Mouse (Mus musculus) cerebellum, adult (tissue): ENCODE measurements around the gene Rem1.
A peak's percentile ranks its signal among the peaks of the same experiment; 100 is the strongest.
"Not testable (repeated sequence)": the region's sequence is repeated elsewhere in the genome, so short reads cannot be mapped to it uniquely, and the experiment has no call there.

Experiments used
- ATAC-seq: cut with Nextera tagmentation; 2 replicates; pipeline ENCODE4 v1.9.2; 2017; ENCODE audit warnings: mild to moderate bottlenecking, moderate library complexity, mixed read lengths; ENCODE audit not compliant: insufficient number of reproducible peaks, low FRiP score, low TSS enrichment

Gene Rem1

GRCm38 (mm10) chr2:152625256-152625655, 1.5 kb upstream of the Rem1 start:
- no peak for ATAC-seq

GRCm38 (mm10) chr2:152628066-152628465, 1.3 kb downstream of the Rem1 start:
- ATAC-seq = no peak

GRCm38 (mm10) chr2:152629239-152629638, 2.5 kb downstream of the Rem1 start:
- no peak for ATAC-seq

DNA sequence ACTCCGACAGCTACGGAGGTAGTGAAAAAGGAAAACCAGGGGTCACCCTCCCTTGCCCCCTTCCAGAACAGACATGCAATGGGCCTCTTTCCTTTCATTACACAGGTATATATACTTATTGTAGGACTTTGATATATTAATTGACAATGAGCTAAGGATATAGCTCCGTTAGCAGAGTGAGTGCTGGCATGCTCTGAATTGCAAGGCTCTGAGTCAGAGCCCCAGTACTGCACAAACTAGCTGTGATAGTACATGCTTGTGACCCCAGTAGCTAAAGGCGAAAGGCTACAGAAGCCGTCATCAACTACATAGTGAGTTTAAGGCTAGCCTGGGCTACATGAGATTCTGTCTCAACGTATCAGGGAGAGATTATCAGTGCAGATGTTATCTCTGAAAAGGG, 3.2 kb downstream of the Rem1 start:
- ATAC-seq = no peak

DNA sequence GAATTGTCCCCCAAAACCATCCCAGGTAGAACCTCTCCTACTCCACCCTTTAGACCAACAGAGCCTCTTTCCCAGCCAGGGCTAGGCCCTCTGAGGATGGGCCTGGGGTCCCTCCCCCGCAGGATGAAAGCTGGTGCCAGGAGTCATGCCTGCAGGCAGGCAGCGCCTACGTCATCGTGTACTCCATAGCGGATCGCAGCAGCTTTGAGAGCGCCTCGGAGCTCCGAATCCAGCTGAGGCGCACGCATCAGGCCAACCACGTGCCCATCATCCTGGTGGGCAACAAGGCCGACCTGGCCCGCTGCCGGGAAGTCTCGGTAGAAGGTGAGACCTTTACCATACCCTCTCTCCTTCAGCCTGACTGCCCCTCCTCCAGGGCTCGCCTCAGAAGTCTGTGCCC, 6.6 kb downstream of the Rem1 start:
- no peak for ATAC-seq

- no peak for ATAC-seq
Observed at GRCm38 (mm10) chr2:152634311-152634710, 7.6 kb downstream of the Rem1 start.

- ATAC-seq = no peak
Observed at GRCm38 (mm10) chr2:152636246-152637005, 9.7 kb downstream of the Rem1 start.

GRCm38 (mm10) chr2:152637006-152637322, 10.2 kb downstream of the Rem1 start:
- ATAC-seq = no peak

DNA sequence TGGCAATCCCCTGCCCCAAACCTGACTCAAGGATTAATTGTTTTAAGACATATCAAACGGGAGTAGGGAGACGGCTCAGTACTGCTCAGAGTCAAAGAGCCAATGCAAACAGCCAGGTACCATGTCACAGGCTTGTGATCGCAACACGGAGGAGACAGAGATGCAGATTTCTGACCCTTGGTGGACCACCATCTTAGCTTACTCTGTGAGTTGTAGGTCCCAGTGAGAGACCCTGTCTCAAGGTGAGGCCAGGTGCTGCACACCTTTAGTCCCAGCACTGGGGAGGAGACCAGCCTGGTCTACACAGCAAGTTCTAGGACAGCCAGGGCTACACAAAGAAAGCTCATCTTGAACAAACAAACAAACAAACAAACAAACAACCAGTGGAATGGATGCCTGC, 10.6 kb downstream of the Rem1 start:
- no peak for ATAC-seq

DNA sequence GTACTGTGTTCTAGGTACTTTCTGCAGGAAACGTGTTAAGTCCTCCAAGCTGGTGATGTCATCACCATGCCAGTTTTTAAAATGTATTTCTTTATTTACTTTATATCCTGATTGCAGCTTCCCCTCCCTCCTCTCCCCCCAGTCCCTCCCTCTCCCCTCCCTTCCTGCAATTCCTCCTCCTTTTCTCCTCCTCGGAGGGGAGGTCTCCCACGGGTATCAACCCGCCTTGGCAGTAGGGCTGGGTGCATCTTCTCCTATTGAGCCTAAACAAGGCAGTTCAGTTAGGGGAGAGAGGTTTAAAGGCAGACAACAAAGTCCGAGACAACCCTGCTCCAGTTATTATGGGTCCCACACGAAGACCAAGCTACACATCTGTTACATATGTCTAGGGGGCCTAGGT, 12.1 kb downstream of the Rem1 start:
- ATAC-seq = no peak

- no peak for ATAC-seq
Observed at GRCm38 (mm10) chr2:152639406-152640113, 12.8 kb downstream of the Rem1 start.

GRCm38 (mm10) chr2:152652901-152653620, 26.3 kb downstream of the Rem1 start:
- ATAC-seq = no peak

DNA sequence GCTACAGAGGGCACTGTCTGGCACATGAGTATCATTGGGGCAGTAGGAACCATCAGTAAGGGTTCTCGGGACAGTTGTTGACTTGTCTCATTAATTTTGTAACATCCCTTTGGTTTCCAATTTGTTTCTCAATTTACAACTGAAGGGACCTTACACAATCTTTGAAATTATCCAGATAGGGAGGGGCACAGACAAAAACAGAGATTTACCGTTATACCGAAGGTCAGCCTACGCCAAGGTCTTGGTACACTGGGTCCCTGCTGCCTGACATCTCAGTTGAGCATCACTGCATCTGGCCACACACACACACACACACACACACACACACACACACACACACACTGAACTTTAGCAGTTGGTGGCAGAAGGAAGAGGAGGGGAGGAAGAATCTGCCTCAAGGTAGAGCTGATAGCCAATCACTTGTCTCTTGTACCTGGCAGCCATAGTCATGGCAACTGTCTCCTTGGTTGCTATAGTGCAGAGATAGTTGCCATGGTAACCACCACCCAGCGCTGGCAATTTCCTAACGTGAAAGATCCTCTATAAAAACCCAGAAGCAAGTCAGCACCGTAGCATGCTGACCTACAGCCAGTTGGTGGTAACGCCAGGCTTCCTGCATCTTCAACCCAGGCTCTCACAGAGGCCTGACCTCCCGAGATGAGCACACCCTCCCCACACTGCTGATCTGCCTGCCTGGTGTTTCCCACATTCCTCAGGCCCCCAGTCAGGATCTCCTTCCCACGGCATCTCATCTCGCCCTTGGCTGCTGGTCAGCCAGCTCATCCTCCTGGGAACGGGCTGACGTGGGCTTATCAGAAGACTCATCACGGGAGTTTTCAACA, 27.3 kb downstream of the Rem1 start:
- no peak for ATAC-seq

DNA sequence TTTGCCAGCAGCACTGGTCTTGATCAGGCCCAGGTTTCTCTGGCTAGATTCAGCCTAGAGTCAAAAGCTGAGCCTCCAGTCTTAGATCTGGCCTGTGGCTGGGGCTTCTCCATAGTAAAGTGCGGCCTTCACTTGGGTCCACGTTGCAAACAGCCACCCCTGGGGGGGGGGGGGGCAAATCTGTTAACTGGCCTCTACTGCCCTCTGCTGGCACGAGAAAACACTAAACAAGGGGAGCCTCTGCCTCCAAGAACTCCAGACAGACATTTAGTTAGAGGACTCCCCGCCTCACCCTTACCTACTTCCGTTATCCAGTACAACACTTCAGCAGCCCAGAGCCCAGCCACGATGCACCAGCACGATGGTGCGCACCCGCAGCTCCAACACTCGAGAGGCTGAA, 30.6 kb downstream of the Rem1 start:
- ATAC-seq = no peak

DNA sequence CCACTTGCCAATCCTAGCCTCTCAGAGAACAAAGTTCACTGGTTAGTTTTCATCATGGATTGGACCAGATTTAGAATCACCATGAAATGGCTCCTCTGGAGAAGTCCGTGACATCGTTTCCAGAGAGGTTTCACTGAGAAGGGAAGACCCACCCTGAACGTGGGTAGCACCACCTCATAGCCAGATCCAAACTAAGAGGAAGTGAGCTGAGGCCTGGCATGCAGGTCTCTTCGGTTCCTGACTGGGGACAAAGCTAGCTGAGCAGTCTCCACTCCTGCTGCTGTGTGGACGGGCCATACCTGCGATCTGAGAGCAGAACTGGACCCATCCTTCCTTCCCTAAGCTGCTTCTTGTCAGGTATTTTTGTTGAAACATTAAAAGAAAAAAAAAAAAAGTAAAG, 34.4 kb downstream of the Rem1 start:
- ATAC-seq = no peak

- not testable (repeated sequence) for ATAC-seq
Observed at GRCm38 (mm10) chr2:152666191-152666590, 39.4 kb downstream of the Rem1 start.

- ATAC-seq = peak; percentile 79
Observed at GRCm38 (mm10) chr2:152669256-152669638, 42.5 kb downstream of the Rem1 start, which contains the start of gene H13. H13 (plus strand) TSS chr2:152669461.

DNA sequence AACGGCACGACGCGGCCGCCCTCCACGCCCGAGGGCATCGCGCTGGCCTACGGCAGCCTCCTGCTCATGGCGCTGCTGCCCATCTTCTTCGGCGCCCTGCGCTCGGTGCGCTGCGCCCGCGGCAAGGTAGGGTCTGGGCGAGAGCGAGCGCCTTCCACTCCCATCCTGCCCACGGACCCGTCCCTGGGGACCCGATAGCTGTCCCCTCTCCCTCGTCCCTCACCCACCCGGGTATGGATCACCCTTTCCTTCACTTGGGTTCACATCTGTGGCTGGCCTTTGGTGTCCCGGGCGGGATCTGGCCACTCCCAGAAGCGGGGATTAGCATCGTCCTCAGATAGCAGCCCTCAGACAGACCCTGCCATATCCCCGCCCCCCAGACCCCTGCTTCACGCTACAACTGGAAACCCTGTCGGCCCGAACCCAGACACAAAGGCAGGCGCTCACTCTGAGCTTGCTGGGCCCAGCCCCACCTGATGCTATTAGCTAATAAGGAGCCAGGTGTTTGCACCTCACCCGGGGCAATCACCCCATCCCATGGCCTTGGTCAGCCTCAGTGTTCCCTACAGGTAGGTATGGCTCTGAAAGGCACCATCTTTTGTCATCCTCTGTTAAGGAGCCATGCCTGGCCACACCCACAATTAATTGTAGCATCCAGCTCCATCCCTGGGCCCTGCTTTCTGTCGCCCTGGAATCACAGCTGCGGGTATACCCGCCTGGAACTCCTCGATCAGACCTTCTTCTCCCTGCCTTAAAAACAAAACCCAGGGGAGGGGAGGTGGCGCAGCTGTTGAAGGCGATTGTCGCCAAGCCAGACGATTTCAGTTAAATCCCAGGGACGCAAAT, 43.1 kb downstream of the Rem1 start:
- ATAC-seq = peak; percentile 61

GRCm38 (mm10) chr2:152670983-152671641, 44.4 kb downstream of the Rem1 start:
- ATAC-seq = no peak
